Mouse (Mus musculus): ENCODE measurements around the gene Mbnl1. TPM values are rescaled to one million over a fixed set of nuclear protein-coding genes. Genes with fewer than 3 reads are reported as not detected.

The Mbnl1 gene
- polyA plus RNA-seq (2014; fragmentation: Illumina TruSeq; extraction: RNeasy Lipid Tissue Mini Kit (QIAGEN cat#74804); ENCODE audit: low read depth, low replicate concordance): 85.5 TPM

GRCm38 (mm10) chr3:60472681-60473177 is at the start of gene Mbnl1:
Gene Mbnl1 (plus strand): TSS chr3:60472830.

